Mouse (Mus musculus) hindbrain, embryonic 14.5 days (tissue): ENCODE measurements at regions not wholly inside any gene's neighbourhood (a gene's known extent, or its start where the extent isn't known, plus 50 kb on each side); places are given as distances from the start of the nearest gene placed in this dataset.

Experiments
- ATAC-seq: fragments of 200-750 bp; cut with Nextera tagmentation; 2 replicates; pipeline ENCODE4 v1.8.0; 2017; ENCODE audit warnings: moderate number of reproducible peaks, mild to moderate bottlenecking, moderate TSS enrichment, moderate library complexity; ENCODE audit not compliant: low FRiP score
- DNase-seq: peaks from one replicate; pipeline ENCODE4 v3.0.0-alpha.2; 2015; ENCODE audit warnings: low spot score
- H3K27ac ChIP-seq: fragments of 300-500 bp; sonication (generic); 2 replicates; pipeline ENCODE4 v1.5.1; 2014; ENCODE audit warnings: mild to moderate bottlenecking, moderate library complexity
- H3K27me3 ChIP-seq: fragments of 300-500 bp; sonication (generic); 2 replicates; pipeline ENCODE4 v1.6.1; 2014; ENCODE audit warnings: mild to moderate bottlenecking, low read length, mixed read lengths; ENCODE audit not compliant: control insufficient read depth, insufficient read depth
- H3K36me3 ChIP-seq: fragments of 300-500 bp; sonication (generic); replicated peaks from 2 replicates; pipeline ENCODE4 v1.6.1; 2014; ENCODE audit not compliant: control insufficient read depth, insufficient read depth
- H3K4me1 ChIP-seq: fragments of 300-500 bp; sonication (generic); replicated peaks from 2 replicates; pipeline ENCODE4 v1.6.1; 2014; ENCODE audit warnings: antibody characterized with exemption, low read length, mixed read lengths; ENCODE audit not compliant: control insufficient read depth, insufficient read depth
- H3K4me2 ChIP-seq: fragments of 300-500 bp; sonication (generic); replicated peaks from 2 replicates; pipeline ENCODE4 v1.6.1; 2014; ENCODE audit warnings: mild to moderate bottlenecking, moderate library complexity
- H3K4me3 ChIP-seq: fragments of 300-500 bp; sonication (generic); replicated peaks from 2 replicates; pipeline ENCODE4 v1.5.1; 2014; ENCODE audit warnings: mild to moderate bottlenecking, low read length
- H3K9ac ChIP-seq: fragments of 300-500 bp; sonication (generic); 2 replicates; pipeline ENCODE4 v1.6.1; 2014
- H3K9me3 ChIP-seq: fragments of 300-500 bp; sonication (generic); 2 replicates; pipeline ENCODE4 v1.6.1; 2016; ENCODE audit warnings: low read length; ENCODE audit not compliant: control insufficient read depth
- WGBS: fragments of 180-500 bp; shearing (Covaris S2); extraction: QIAGEN DNeasy Blood & Tissue Kit; methylation state at CpG from one replicate; pipeline ENCODE4 v1.1.7; 2014; 5-methylcytosine and 5-hydroxymethylcytosine counted together

DNA sequence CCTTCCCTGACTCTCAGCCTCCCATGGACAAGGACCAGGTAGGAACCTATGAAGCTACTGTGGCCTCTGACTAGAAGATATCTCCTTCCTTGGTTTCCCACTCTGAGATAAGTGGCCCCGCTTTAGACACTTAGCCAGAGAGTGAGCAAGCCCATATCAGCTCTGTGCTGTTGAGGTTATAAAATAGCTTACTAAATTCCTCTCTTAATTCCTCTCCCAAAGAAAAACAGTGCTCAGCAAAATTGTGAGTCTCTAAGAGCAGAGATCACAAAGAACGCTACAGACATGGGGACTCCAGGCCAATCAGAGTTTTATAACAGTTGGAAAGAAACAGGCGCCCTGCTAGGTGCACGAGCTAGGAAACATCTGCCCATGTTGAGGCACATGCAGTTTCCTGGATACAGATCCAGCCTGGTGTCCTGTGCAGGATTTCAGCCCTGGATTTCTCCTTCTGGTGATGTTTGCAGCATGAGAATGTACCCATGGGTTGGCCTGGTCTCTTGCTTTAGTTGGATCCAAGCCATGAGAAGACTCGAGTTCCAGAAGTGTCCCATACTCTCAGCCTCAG lies 108.9 kb upstream of the Arhgap28 start:
- no peak for DNase-seq
- Histone ChIP-seq H3K36me3 (no peaks in the 10 kb centered on the region), H3K27me3 (no peaks in the 10 kb centered on the region), H3K4me3 (no peak overlapping the region), H3K4me1 (no peaks in the 10 kb centered on the region), H3K4me2 (no peak overlapping the region), H3K9ac (no peak overlapping the region), H3K9me3 (no peaks in the 10 kb centered on the region), H3K27ac (no peak overlapping the region)
- 84% methylated on average over 5 of the region's 5 CpGs for WGBS
- no peak for ATAC-seq

- H3K9ac ChIP-seq, result no peak overlapping the region
- no peak overlapping the region for H3K4me3 ChIP-seq
- H3K36me3 ChIP-seq, result no peaks in the 10 kb centered on the region
- H3K4me2 ChIP-seq, result no peak overlapping the region
- no peaks in the 10 kb centered on the region for H3K27me3 ChIP-seq
- no peak overlapping the region for H3K27ac ChIP-seq
- ATAC-seq, result no peak
- H3K9me3 ChIP-seq, result no peaks in the 10 kb centered on the region
- WGBS, result 80% methylated on average over 4 of the region's 4 CpGs
- no peak for DNase-seq
- no peaks in the 10 kb centered on the region for H3K4me1 ChIP-seq
These were observed 111.7 kb upstream of the Arhgap28 start for GRCm38 (mm10) chr17:68115599-68115998.

- H3K27me3 ChIP-seq, result no peaks in the 10 kb centered on the region
- ATAC-seq, result no peak
- H3K9me3 ChIP-seq, result no peaks in the 10 kb centered on the region
- H3K4me2 ChIP-seq, result no peak overlapping the region
- 59% methylated on average over 3 of the region's 3 CpGs for WGBS
- H3K36me3 ChIP-seq, result no peaks in the 10 kb centered on the region
- H3K4me1 ChIP-seq, result no peaks in the 10 kb centered on the region
- no peak overlapping the region for H3K9ac ChIP-seq
- H3K27ac ChIP-seq, result no peak overlapping the region
- DNase-seq, result no peak
- no peak overlapping the region for H3K4me3 ChIP-seq
These were observed 115.3 kb upstream of the Arhgap28 start for GRCm38 (mm10) chr17:68119055-68119698.

DNA sequence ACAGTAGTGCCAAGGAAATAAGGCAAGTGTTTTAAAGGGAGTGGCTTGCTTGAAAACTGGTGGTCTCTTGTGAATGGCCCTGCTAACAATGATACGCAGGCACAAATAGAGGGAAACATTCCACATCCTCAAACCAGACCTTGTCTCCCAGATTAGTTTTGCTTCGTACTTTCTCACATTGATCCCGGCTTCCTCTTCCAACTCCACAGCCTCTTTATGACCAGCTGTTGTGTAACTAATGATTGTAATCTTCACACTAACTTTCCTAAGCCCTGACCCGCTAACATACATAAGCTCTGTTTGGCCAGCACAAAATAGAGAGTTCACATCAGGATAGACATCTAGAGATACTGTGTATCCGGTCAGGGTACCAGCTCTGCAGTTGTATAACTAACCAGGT lies 116.3 kb upstream of the Arhgap28 start:
- Histone ChIP-seq H3K4me2 (no peak overlapping the region), H3K4me1 (no peaks in the 10 kb centered on the region), H3K9ac (no peak overlapping the region), H3K36me3 (no peaks in the 10 kb centered on the region), H3K9me3 (no peaks in the 10 kb centered on the region), H3K27ac (no peak overlapping the region), H3K4me3 (no peak overlapping the region), H3K27me3 (no peaks in the 10 kb centered on the region)
- DNase-seq (no peak), ATAC-seq (no peak)
- WGBS, result 88% methylated on average over 5 of the region's 5 CpGs

GRCm38 (mm10) chr17:68120744-68121143 lies 116.8 kb upstream of the Arhgap28 start:
- no peak overlapping the region for H3K27ac ChIP-seq
- DNase-seq (no peak), ATAC-seq (no peak)
- no peaks in the 10 kb centered on the region for H3K27me3 ChIP-seq
- H3K4me3 ChIP-seq, result no peak overlapping the region
- H3K36me3 ChIP-seq, result no peaks in the 10 kb centered on the region
- no peak overlapping the region for H3K9ac ChIP-seq
- 80% methylated on average over 6 of the region's 6 CpGs for WGBS
- H3K4me2 ChIP-seq, result no peak overlapping the region
- no peaks in the 10 kb centered on the region for H3K9me3 ChIP-seq
- no peaks in the 10 kb centered on the region for H3K4me1 ChIP-seq

DNA sequence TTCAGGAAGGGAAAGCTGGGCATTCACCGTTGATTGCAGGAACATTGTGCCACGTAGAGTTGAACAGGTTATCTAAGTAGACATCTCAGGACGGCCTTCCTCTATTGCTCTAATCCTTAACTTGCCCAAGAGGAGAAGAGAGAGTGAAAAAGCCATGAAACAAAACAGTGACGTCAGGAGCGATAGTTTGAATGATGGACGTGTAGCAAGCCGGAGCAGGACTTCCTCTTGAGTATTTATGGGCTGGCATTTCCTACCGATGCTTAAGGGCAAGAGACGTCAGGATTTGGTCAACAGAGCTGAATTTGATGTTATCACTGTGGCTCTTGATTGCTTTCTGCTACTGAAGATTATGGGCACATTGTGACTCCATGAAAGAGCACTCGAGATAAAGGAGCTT lies 130.5 kb upstream of the Arhgap28 start:
- H3K27ac ChIP-seq, result no peak overlapping the region
- ATAC-seq, result no peak

GRCm38 (mm10) chr17:68135436-68135835 lies 131.5 kb upstream of the Arhgap28 start:
- no peak overlapping the region for H3K4me2 ChIP-seq
- no peak for DNase-seq
- H3K4me3 ChIP-seq, result no peak overlapping the region
- no peaks in the 10 kb centered on the region for H3K9me3 ChIP-seq
- WGBS, result 68% methylated on average over 5 of the region's 5 CpGs
- no peak overlapping the region for H3K27ac ChIP-seq
- H3K4me1 ChIP-seq, result no peaks in the 10 kb centered on the region
- no peaks in the 10 kb centered on the region for H3K27me3 ChIP-seq
- no peak for ATAC-seq
- no peak overlapping the region for H3K9ac ChIP-seq
- no peaks in the 10 kb centered on the region for H3K36me3 ChIP-seq

More for the DNA sequence above, 130.5 kb upstream of the Arhgap28 start:
- DNase-seq, result no peak
- H3K4me3 ChIP-seq, result no peak overlapping the region
- H3K27me3 ChIP-seq, result no peaks in the 10 kb centered on the region
- H3K36me3 ChIP-seq, result no peaks in the 10 kb centered on the region
- H3K4me1 ChIP-seq, result no peaks in the 10 kb centered on the region
- no peaks in the 10 kb centered on the region for H3K9me3 ChIP-seq
- H3K9ac ChIP-seq, result no peak overlapping the region
- no peak overlapping the region for H3K4me2 ChIP-seq
- WGBS, result 82% methylated on average over 10 of the region's 10 CpGs

- ATAC-seq (no peak), DNase-seq (no peak)
- Histone ChIP-seq H3K9me3 (0 out of 2 replicates have a peak, but pooled peaks cover 4% of the 10 kb centered on the region), H3K4me2 (no peak overlapping the region), H3K27ac (no peak overlapping the region), H3K9ac (no peak overlapping the region), H3K27me3 (no peaks in the 10 kb centered on the region), H3K36me3 (no peaks in the 10 kb centered on the region), H3K4me3 (no peak overlapping the region), H3K4me1 (no peaks in the 10 kb centered on the region)
- 88% methylated on average over 7 of the region's 7 CpGs for WGBS
These were observed 130.3 kb upstream of the L3mbtl4 start for GRCm38 (mm10) chr17:68143307-68143706.

- H3K4me1 ChIP-seq, result no peaks in the 10 kb centered on the region
- H3K27ac ChIP-seq, result no peak overlapping the region
- no peaks in the 10 kb centered on the region for H3K27me3 ChIP-seq
- 92% methylated on average over 10 of the region's 10 CpGs for WGBS
- no peaks in the 10 kb centered on the region for H3K36me3 ChIP-seq
- ATAC-seq (no peak), DNase-seq (no peak)
- 0 out of 2 replicates have a peak, but pooled peaks cover 4% of the 10 kb centered on the region for H3K9me3 ChIP-seq
- no peak overlapping the region for H3K4me2 ChIP-seq
- no peak overlapping the region for H3K9ac ChIP-seq
- no peak overlapping the region for H3K4me3 ChIP-seq
These were observed 124.3 kb upstream of the L3mbtl4 start for GRCm38 (mm10) chr17:68149237-68149792.
